Mouse (Mus musculus): Measurements from ENCODE around the gene C2cd6. TPM values are rescaled to one million over a fixed set of nuclear protein-coding genes. Genes with fewer than 3 reads are reported as not detected.

The C2cd6 gene
- polyA plus RNA-seq, 1 experiment from 2014 or later = not detected

Other genes starting within 250 kb of the C2cd6 start
- 12.8 and 13.5 TPM in 2 replicates for gene Trak2, start 121.5 kb downstream of the C2cd6 start, polyA plus RNA-seq (2014; fragmentation: Nextera tagmentation; extraction: Ambion mirVana)
- 26.4 and 30.0 TPM in 2 replicates for gene Stradb, start 121.4 kb downstream of the C2cd6 start, polyA plus RNA-seq (2014; fragmentation: Nextera tagmentation; extraction: Ambion mirVana)
- 40.9 and 43.2 TPM in 2 replicates for gene Tmem237, start 25.5 kb upstream of the C2cd6 start, polyA plus RNA-seq (2014; fragmentation: Nextera tagmentation; extraction: Ambion mirVana)
- gene Mpp4, start 68.5 kb upstream of the C2cd6 start, polyA plus RNA-seq (2014; fragmentation: Nextera tagmentation; extraction: Ambion mirVana) = 0.32 and 0.46 TPM in 2 replicates
- gene Als2, start 142.3 kb upstream of the C2cd6 start, polyA plus RNA-seq (2014; fragmentation: Nextera tagmentation; extraction: Ambion mirVana) = 8.3 and 10.3 TPM in 2 replicates
- gene Cdk15, start 162.0 kb upstream of the C2cd6 start, polyA plus RNA-seq (2014; fragmentation: Nextera tagmentation; extraction: Ambion mirVana) = not detected in 2 replicates